Mouse (Mus musculus): ENCODE data around the gene Rpl36.
"Not testable (repeated sequence)": the region's sequence is repeated elsewhere in the genome, so short reads cannot be mapped to it uniquely, and the experiment has no call there.

The Rpl36 gene

GRCm38 (mm10) chr17:56609452-56610171 is 3.6 kb upstream of the Rpl36 start, which contains the start of gene 2410015M20Rik:
Gene 2410015M20Rik, minus strand, starts transcription at chr17:56609771.
- DNase-seq = peak; percentile 99

- no peak for DNase-seq
These were observed 1.9 kb upstream of the Rpl36 start for GRCm38 (mm10) chr17:56611323-56611722.

DNA sequence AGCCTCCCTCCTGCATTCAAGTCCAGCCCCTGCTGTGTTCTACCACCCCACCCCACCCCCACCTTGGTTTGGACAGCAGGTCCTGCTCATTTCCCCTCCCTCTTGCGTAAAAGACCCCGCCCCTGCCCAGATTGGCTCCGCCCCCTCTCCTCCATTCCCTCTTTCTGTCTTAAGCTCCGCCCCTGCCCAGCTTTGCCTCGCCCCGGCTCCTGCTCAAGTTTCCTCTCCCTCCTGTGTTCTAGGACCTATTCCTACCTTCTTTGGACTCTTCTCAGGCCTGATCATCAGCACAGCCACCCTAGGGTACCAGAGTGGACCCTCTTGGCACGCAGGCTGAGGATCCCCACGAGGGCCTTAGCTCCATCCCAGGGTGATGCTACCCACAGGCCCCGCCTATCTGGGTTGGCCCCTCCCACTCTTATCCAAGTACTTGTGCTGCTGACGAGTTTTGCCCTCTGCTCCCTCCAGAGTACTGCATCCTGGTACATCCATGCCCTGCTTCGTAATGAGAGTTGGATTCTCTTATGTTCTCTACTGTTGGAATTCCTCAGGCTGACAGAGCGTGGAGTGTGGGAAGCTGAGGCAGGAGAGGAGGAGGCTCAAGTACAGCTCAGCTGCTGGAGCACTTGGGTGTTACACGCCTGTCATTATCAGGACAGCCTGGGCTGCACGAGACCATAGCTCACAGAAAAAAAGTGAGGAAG is 1.2 kb upstream of the Rpl36 start:
- DNase-seq = peak; percentile 63

DNA sequence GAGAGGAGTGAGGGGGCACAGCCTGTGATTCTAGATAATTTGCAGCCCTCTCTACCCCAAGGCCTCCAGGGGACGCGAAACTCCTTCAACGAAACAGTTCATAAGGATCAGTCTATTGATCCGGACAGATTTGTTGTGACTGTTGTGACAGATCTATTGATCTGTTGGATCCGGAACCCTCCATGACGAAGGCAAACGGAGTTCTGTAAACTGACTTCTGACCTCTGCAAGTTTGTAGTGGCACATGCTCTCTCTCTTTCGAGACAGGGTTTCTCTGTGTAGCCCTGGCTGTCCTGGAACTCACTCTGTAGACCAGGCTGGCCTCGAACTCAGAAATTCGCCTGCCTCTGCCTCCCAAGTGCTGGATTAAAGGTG is 664 bp upstream of the Rpl36 start:
- not testable (repeated sequence) for DNase-seq

GRCm38 (mm10) chr17:56613893-56614292 is 677 bp downstream of the Rpl36 start:
- peak; percentile 24 for DNase-seq

DNA sequence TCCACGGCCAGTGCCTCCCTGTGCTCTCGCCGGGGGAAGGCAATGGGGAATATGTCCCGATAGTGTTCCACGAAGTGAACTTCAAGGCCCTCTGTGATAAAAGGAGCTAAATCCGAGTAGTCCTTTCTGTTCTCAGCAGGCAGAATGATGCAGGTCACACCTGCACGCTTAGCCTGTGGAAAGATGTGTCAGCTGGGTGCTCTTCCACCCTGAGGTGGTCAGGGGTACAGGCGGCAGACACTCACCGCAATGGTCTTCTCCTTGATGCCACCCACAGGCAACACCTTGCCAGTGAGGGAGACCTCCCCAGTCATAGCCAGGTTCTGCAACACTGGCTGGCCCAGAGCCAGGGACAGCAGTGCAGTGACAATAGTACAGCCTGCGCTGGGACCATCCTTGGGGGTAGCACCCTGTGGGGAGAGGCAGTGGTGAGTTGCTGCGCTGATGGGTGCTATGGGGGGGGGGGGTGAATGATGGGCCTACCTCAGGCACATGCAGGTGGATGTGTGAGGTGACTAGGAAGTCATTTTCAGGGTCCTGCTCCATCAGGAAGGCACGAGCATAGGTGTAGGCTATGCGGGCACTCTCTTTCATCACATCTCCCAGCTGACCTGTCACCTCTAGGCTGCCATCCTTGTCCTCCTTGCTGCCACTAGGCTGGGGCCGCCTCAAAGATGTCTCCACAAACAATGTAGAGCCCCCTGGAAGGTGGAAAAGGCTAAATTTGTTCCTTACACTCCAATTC is 1.3 kb downstream of the Rpl36 start:
- DNase-seq = no peak

- DNase-seq = no peak
These were observed 2.0 kb downstream of the Rpl36 start for GRCm38 (mm10) chr17:56615136-56615784.

- DNase-seq = no peak
These were observed 2.6 kb downstream of the Rpl36 start for GRCm38 (mm10) chr17:56615792-56616191.

GRCm38 (mm10) chr17:56616725-56617124 is 3.5 kb downstream of the Rpl36 start:
- no peak for DNase-seq

DNA sequence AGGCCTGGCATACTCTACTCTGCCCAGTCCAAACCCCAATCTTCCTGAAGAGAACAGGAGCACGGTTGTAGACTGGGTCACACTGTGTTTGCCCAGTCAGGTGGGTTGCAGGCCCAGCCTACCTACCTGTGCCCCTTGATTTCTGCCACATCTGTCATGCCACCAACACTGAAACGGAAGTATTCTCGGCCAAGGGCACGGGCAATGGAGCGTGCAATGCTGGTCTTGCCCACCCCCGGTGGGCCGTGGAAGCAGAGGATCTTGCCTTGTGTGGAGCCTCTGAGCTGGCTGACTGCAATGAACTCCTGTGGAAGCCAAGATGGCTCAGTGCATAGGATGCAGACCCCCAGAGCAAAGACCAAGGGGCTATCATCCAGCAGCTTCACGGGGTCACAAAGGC is 4.4 kb downstream of the Rpl36 start:
- no peak for DNase-seq

DNA sequence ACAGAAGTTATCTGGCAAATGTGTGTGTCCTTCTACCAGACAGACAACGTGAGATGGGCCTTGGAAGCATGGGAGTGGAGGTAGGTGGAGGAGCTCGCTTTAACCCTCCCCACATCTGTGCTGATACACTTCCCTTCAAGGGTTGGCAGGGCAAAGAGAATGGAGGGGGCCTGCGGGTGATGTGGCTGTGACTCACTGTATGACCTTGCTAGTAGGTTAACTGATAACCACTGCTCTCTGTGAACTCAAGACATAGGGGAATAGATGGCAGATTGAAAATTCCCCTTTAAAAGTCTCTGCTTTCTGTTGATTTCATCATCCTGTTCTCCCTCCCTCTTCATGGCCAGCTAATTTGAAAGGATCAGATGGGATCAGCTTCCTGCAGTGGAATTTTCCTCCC is 12.3 kb downstream of the Rpl36 start:
- no peak for DNase-seq

DNA sequence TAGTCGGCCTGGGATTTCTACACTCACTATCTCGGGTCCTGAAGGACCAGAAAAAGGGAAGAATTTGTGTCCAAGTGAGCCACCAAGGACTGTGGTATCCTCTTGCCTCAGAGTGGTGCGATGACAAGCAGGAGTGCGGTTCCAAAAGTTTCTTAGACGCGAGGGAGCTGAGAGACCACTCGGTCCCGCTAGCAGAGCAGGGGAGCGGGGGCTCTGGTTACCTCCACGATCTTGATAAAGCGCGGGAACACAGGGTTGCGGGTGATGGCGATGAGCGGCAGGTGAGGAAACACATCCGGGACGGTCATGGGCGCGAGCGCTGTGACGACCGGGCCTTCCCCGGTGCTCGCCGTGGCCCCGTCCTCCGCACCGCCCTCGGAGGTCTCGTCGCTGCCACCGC is 13.0 kb downstream of the Rpl36 start:
- DNase-seq = no peak

DNA sequence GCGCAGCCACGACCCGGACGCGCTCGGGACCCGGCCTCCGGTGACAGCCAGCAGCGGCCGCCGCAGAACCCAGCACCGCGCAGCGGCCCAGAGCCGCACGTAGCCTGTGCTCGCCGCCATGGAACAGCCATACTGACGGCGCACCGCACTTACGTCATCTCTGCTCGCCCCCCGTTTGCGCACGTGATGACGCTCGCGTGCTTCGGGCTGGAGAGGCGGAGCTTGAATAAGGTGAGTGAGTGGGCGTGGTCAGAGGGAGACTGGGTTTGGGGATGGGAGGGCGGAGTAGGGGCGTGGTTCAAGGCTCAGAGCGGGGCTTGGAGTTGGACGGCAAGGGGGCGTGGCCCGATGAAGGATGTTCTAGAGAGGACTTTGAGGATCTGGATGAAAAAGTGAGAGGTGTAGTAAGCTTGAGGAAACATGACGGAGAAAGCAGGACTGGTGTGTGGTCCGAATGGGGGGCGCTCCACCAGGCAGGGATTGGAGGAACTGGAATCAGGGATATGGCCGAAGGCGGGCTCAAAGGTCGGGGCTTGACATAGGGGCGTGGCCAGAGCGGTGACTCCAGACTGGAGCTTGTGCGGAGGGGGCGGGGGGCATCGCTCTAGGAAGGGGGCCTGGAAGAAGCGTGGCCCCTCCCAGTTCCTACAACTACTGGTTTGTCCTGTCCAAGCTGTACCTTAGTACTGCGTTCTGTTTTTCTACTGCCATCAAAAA is 13.7 kb downstream of the Rpl36 start, which contains the start of gene Lonp1:
TSS of gene Lonp1 (minus strand) at position 134 of the 717 bp plus-strand sequence.
- peak; percentile 98 for DNase-seq

GRCm38 (mm10) chr17:56627530-56628277 is 14.5 kb downstream of the Rpl36 start, which contains the start of gene Catsperd:
Gene Catsperd, plus strand, starts transcription at chr17:56628143.
- peak; percentile 51 for DNase-seq

- DNase-seq = not testable (repeated sequence)
These were observed 16.9 kb downstream of the Rpl36 start for GRCm38 (mm10) chr17:56629800-56630781.

GRCm38 (mm10) chr17:56631807-56632206 is 18.6 kb downstream of the Rpl36 start:
- DNase-seq = no peak

- DNase-seq = no peak
These were observed 20.8 kb downstream of the Rpl36 start for GRCm38 (mm10) chr17:56634023-56634422.

- DNase-seq = no peak
These were observed 30.0 kb downstream of the Rpl36 start for GRCm38 (mm10) chr17:56643237-56643636.

DNA sequence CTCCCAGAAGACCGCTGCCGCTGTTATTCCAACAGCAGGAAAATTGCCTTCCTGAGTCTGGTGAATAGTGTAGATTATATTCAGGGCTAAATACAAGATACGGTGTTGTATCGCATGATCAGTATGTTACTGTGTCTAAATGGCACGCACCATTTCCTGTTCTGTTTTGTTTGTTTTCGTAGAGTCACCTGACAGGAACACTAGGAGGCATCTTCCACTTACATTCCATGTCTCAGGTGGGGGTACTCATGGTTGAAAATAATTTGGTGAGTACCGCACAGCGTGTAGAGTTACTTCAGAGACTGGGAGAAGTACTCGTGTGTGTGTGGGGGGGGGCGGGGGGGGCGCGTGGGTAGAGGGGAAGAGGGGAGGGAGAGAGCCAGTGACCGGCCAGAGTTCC is 34.3 kb downstream of the Rpl36 start:
- DNase-seq = no peak

DNA sequence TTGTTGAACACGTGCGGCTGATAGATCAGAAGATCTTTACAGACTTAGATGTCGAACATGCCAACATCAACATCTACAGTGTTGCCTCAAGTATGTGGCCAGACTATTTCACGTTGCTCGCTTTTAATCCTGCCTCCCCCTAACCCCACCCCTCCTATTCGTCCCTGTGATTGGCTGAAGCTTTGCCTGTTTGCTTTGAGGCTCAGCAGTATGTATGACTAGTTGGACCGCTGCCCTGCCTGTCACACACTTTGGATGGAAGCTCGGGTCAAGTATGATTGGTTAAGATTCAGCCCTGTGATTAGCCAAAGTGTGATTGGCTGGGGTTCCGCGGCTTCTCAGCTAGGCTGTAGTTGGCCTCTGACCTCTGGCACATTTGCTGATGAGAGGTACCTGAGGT is 38.6 kb downstream of the Rpl36 start:
- peak; percentile 39 for DNase-seq
